Mouse (Mus musculus) stomach, embryonic 14.5 days (tissue): Measurements from ENCODE around the gene Mpdz. TPM values are rescaled to one million over a fixed set of nuclear protein-coding genes. Genes with fewer than 3 reads are reported as not detected.

ENCODE experiments used
- ATAC-seq: fragments of 200-750 bp; cut with Nextera tagmentation; 2 replicates; pipeline ENCODE4 v1.8.0; 2017; ENCODE audit warnings: low read depth, moderate TSS enrichment; ENCODE audit not compliant: insufficient number of reproducible peaks, insufficient read depth, low FRiP score
- H3K27ac ChIP-seq: fragments of 300-500 bp; sonication (generic); 2 replicates; pipeline ENCODE4 v1.5.1; 2014; ENCODE audit warnings: mild to moderate bottlenecking, low read length, moderate library complexity, mixed read lengths
- H3K27me3 ChIP-seq: fragments of 300-500 bp; sonication (generic); 2 replicates; pipeline ENCODE4 v1.6.1; 2014; ENCODE audit warnings: low read length, control low read depth, mixed read lengths; ENCODE audit not compliant: control insufficient read depth, insufficient read depth
- H3K36me3 ChIP-seq: fragments of 300-500 bp; sonication (generic); 2 replicates; pipeline ENCODE4 v1.6.1; 2014; ENCODE audit warnings: mild to moderate bottlenecking, control low read depth, low read length, moderate library complexity, mixed read lengths; ENCODE audit not compliant: control insufficient read depth, insufficient read depth
- H3K4me1 ChIP-seq: fragments of 300-500 bp; sonication (generic); 2 replicates; pipeline ENCODE4 v1.6.1; 2014; ENCODE audit warnings: low read length, control low read depth, mixed read lengths; ENCODE audit not compliant: control insufficient read depth, insufficient read depth
- H3K4me2 ChIP-seq: fragments of 300-500 bp; sonication (generic); replicated peaks from 2 replicates; pipeline ENCODE4 v1.6.1; 2014; ENCODE audit warnings: low read depth, low read length, control low read depth
- H3K4me3 ChIP-seq: fragments of 300-500 bp; sonication (generic); 2 replicates; pipeline ENCODE4 v1.5.1; 2014; ENCODE audit warnings: low read depth, low read length, control low read depth
- H3K9ac ChIP-seq: fragments of 300-500 bp; sonication (generic); replicated peaks from 2 replicates; pipeline ENCODE4 v1.6.1; 2014; ENCODE audit warnings: low read depth, mild to moderate bottlenecking, control low read depth, low read length, moderate library complexity, mixed read lengths
- H3K9me3 ChIP-seq: fragments of 300-500 bp; sonication (generic); 2 replicates; pipeline ENCODE4 v1.6.1; 2016; ENCODE audit warnings: low read depth, low read length, control low read depth; ENCODE audit not compliant: control insufficient read depth
- WGBS: fragments of 180-500 bp; shearing (Covaris S2); extraction: QIAGEN DNeasy Blood & Tissue Kit; methylation state at CpG from one replicate; pipeline ENCODE4 v1.1.7; 2014; 5-methylcytosine and 5-hydroxymethylcytosine counted together
- polyA plus RNA-seq: library from polyadenylated mRNA; unstranded; fragments of >200 nt; fragmentation: Nextera tagmentation; extraction: Ambion mirVana; gene quantifications from 2 replicates; pipeline ENCODE4 v1.2.1, GENCODE M21; 2014

Gene Mpdz
- polyA plus RNA-seq, 1 experiment from 2014 or later, result 35.1 TPM

DNA sequence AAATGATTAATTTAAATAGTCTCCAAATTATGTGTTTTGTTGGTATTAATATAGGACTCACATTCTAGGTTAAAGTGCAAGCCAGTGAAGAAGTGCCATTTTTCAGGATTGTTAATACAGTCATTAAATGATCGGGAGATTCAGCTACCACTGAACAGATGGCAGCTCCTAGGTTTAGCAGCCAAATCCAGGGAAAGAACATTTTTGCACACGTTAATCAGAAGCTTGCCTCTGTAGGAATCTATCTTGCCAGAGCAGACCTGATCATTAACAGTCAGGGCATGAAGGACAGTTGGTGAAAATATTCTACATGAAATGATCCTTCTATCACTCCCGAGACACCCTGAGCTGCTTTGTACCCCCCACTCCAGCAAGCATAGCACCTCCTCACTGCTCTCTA, 120.4 kb downstream of the Mpdz start:
- no peaks in the 10 kb centered on the region for H3K27me3 ChIP-seq
- 82% methylated on average over 3 of the region's 3 CpGs for WGBS
- ATAC-seq, result no peak
- no peaks in the 10 kb centered on the region for H3K9me3 ChIP-seq
- no peak overlapping the region for H3K27ac ChIP-seq
- no peak overlapping the region for H3K4me2 ChIP-seq
- no peak overlapping the region for H3K4me3 ChIP-seq
- H3K36me3 ChIP-seq, result peaks cover 5% of the 10 kb centered on the region; the same call in 1 of the 2 replicates
- H3K9ac ChIP-seq, result no peak overlapping the region
- no peaks in the 10 kb centered on the region for H3K4me1 ChIP-seq

DNA sequence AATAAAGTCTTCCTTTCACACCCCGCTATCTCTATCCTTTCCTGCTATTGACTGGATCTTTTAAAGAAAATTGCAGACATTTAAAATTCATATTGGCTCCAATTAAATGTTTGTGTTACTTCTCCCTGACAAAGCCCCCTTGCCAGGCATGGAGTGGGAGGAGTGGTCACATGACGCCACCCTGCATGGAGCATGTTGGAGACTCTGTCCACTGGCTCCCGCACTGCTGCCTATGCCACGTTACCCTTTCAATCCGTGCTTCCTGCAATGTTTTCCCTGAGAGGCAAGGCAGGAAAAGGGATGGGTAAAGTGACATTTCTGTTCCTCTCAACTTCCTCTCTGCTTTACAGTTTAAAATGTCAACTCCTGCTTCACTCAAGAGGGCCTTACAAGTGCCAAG, 128.0 kb downstream of the Mpdz start:
- no peak overlapping the region for H3K27ac ChIP-seq
- no peaks in the 10 kb centered on the region for H3K9me3 ChIP-seq
- H3K9ac ChIP-seq, result no peak overlapping the region
- H3K4me1 ChIP-seq, result no peaks in the 10 kb centered on the region
- WGBS, result 77% methylated on average over 5 of the region's 5 CpGs
- no peak for ATAC-seq
- no peak overlapping the region for H3K4me3 ChIP-seq
- peaks cover 5% of the 10 kb centered on the region; the same call in 1 of the 2 replicates for H3K36me3 ChIP-seq
- H3K27me3 ChIP-seq, result no peaks in the 10 kb centered on the region
- H3K4me2 ChIP-seq, result no peak overlapping the region

DNA sequence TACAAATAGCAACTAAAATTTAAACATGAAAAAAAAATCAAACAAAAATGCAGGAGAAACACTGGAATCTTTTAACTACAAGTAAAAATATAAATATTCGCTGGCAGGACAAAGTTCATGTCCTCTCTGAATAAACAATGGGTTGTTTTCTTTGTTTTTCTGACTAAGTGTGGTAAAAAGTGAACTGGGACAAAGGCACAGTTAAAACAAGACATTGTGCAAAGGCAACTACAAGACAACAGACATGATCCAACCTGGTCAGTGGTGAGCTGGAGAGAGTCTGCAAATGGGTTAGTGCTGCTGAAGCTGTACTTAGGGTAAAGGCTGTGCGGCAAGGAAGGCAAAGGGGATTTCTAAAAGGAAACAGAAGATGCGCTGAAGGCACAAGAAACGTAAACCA, 129.4 kb downstream of the Mpdz start:
- Histone ChIP-seq H3K27ac (no peak overlapping the region), H3K4me2 (no peak overlapping the region), H3K27me3 (no peaks in the 10 kb centered on the region), H3K36me3 (peaks cover 9% of the 10 kb centered on the region; the same call in 1 of the 2 replicates), H3K4me3 (no peak overlapping the region), H3K4me1 (no peaks in the 10 kb centered on the region), H3K9ac (no peak overlapping the region), H3K9me3 (no peaks in the 10 kb centered on the region)
- 75% methylated on average over 4 of the region's 4 CpGs for WGBS
- ATAC-seq, result no peak

DNA sequence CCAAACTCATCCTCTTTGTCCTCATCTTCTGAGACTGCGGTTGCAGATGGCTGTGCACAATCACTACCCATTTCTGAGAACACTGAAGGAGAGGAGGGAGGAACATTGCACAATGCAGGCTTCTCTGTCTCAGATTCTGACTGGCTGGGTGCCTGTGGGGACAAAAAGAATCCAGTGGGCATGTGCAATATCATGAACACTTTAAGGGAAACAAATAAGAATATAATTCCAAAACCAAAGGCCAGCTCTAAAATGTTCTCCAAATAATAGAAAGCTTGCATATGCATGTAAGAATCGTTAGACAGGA, 132.5 kb downstream of the Mpdz start:
- no peak overlapping the region for H3K9ac ChIP-seq
- WGBS, result 71% methylated on average over 2 of the region's 2 CpGs
- H3K9me3 ChIP-seq, result no peaks in the 10 kb centered on the region
- H3K27me3 ChIP-seq, result no peaks in the 10 kb centered on the region
- no peak overlapping the region for H3K27ac ChIP-seq
- no peak overlapping the region for H3K4me3 ChIP-seq
- no peak for ATAC-seq
- peaks cover 11% of the 10 kb centered on the region; the same call in 1 of the 2 replicates for H3K36me3 ChIP-seq
- H3K4me2 ChIP-seq, result no peak overlapping the region
- H3K4me1 ChIP-seq, result no peaks in the 10 kb centered on the region

DNA sequence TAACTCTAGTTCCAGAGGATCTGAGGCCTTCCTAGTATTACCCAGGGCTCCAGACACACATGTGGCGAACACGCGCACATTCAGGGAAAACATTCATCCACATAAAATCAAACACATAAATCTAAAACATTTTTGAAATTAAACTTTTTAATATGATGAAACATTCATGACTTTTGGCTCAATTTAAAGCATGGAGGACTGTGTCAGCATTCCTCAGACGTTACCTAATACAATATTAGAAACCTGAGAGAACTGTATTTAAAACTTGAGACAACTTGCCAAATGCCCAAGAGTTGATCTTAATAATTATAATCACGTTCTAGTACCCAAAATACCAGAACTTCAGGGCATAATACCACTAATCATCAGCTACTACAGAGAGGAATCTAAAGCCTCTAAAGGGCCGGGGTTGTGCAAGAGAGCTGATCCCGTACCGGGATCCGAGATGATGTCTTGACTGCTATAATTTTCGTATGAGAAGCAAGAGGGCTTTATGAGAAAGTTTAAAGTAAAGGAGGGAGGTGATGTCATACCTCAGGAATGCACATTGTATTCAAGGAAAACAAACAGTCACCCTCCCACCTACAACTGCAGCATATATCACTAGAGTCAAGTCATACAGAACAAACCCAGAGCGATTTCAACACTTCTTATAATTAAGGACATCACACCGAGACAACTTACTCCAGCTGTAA, 133.0 kb downstream of the Mpdz start:
- no peak for ATAC-seq
- Histone ChIP-seq H3K36me3 (peaks cover 11% of the 10 kb centered on the region; the same call in 1 of the 2 replicates), H3K9me3 (no peaks in the 10 kb centered on the region), H3K27me3 (no peaks in the 10 kb centered on the region), H3K4me1 (no peaks in the 10 kb centered on the region), H3K27ac (no peak overlapping the region), H3K9ac (no peak overlapping the region), H3K4me3 (no peak overlapping the region), H3K4me2 (no peak overlapping the region)
- 62% methylated on average over 12 of the region's 12 CpGs for WGBS

DNA sequence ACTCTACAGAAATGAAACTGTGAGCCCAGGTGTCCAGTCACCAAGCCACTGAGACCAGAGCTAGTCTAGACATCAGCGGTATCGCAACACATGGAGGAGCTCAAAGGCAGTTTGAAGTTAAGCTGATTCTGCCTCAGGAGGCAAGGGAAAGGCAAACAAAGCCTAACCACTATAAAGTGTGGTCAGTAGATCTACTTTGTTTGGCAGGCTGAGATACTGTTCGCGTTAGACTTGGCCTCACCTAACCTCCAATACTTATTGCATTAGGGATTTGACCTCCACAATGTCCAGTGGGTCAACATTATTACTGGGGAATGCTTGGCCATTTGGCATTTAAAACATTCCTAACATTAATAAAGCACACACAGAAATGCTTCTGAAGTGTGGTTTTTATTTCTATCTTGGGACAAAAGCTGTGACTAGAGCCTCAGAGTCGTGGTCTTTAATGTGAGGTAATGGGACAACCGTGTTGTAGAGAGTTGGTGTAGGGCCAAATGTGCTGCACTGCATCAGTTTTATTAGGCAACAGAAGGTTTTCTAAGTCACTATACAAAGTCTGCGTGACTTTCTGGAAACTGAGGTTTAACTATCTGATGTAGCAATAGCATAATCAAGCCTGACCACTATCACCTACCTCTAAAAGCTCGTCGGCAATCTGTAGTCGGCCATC, 134.9 kb downstream of the Mpdz start:
- no peaks in the 10 kb centered on the region for H3K9me3 ChIP-seq
- H3K27ac ChIP-seq, result no peak overlapping the region
- no peak overlapping the region for H3K4me3 ChIP-seq
- no peak overlapping the region for H3K9ac ChIP-seq
- H3K4me1 ChIP-seq, result no peaks in the 10 kb centered on the region
- no peak for ATAC-seq
- H3K36me3 ChIP-seq, result peaks cover 14% of the 10 kb centered on the region; the same call in 1 of the 2 replicates
- 79% methylated on average over 10 of the region's 10 CpGs for WGBS
- H3K27me3 ChIP-seq, result no peaks in the 10 kb centered on the region
- no peak overlapping the region for H3K4me2 ChIP-seq

DNA sequence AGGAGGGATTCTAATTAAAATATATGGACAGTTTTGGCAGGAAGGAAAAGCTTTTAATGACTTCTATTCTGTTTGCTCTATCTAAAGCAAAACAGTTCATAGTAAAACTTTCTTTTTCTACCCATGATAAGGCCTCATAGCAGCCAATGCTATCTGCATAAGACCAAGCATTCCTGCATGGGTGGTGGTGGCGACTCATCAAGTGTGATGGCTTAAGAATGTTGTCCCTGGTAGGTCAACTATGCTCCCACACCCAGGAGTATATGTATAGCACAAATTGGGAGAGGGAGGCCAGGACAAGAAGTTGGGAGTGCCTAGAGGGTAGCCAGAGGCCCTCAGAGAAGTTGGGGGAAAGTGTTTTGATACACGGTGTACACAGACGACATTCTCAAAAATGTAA, 140.6 kb downstream of the Mpdz start:
- Histone ChIP-seq H3K9me3 (no peaks in the 10 kb centered on the region), H3K4me2 (no peak overlapping the region), H3K4me1 (no peaks in the 10 kb centered on the region), H3K4me3 (no peak overlapping the region), H3K9ac (no peak overlapping the region), H3K27me3 (no peaks in the 10 kb centered on the region), H3K36me3 (peaks cover 11% of the 10 kb centered on the region; the same call in 1 of the 2 replicates), H3K27ac (no peak overlapping the region)
- WGBS, result 85% methylated on average over 3 of the region's 3 CpGs
- ATAC-seq, result no peak

DNA sequence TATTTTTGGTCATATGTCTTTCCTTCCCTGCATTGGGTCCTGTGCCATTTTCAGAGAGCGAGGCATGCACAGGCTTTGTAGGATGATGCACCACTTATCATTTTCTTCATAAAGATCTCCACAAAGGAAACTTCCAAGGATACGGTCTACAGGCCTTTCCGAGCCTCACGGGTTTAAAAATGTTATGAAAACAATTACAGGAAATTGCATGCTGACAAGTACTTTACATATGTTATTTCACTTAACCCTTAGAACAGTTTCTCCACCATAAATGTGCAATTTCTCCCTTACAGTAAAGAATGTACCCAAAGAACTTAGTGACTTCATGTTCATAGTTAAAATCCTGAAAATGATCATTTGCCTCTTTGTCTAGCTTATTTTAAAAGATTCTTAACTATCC, 144.2 kb downstream of the Mpdz start:
- H3K4me1 ChIP-seq, result no peaks in the 10 kb centered on the region
- no peak overlapping the region for H3K4me2 ChIP-seq
- H3K27me3 ChIP-seq, result no peaks in the 10 kb centered on the region
- no peak overlapping the region for H3K4me3 ChIP-seq
- H3K9ac ChIP-seq, result no peak overlapping the region
- peaks cover 20% of the 10 kb centered on the region for H3K36me3 ChIP-seq
- H3K9me3 ChIP-seq, result no peaks in the 10 kb centered on the region
- ATAC-seq, result no peak
- no peak overlapping the region for H3K27ac ChIP-seq
- 80% methylated on average over 4 of the region's 4 CpGs for WGBS

DNA sequence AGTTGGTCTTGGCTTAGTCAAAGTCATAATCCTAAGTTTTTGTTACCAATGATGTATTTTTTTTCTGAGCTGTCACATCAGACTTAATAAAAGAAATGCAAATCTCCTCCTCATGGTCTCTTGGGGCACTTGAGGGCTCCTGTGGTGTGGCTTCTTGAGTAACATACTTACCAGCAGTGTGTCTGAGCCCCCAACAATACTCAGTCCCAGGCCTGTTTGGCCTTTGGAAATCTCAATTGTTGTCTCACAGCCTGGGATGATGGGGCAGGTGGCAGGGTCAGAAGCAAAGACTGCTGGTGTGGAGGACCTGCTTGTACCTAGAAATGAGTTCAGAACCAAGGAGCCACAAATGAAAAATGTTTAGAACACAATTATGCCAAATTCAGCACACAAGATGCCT, 149.3 kb downstream of the Mpdz start:
- Histone ChIP-seq H3K4me2 (no peak overlapping the region), H3K36me3 (peaks cover 33% of the 10 kb centered on the region), H3K4me1 (no peaks in the 10 kb centered on the region), H3K4me3 (no peak overlapping the region), H3K9me3 (no peaks in the 10 kb centered on the region), H3K9ac (no peak overlapping the region), H3K27me3 (no peaks in the 10 kb centered on the region), H3K27ac (no peak overlapping the region)
- no peak for ATAC-seq
